Mouse (Mus musculus) heart, postnatal 0 days (tissue): ENCODE measurements at regions not wholly inside any gene's neighbourhood (a gene's known extent, or its start where the extent isn't known, plus 50 kb on each side); places are given as distances from the start of the nearest gene placed in this dataset.
"Not testable (repeated sequence)": the region's sequence is repeated elsewhere in the genome, so short reads cannot be mapped to it uniquely, and the experiment has no call there.

Experiments used
- ATAC-seq: fragments of 200-750 bp; cut with Nextera tagmentation; 2 replicates; pipeline ENCODE4 v1.8.0; 2017; ENCODE audit warnings: low read depth, moderate number of reproducible peaks, moderate library complexity; ENCODE audit not compliant: insufficient read depth
- DNase-seq: peaks from one replicate; pipeline ENCODE4 v3.0.0-alpha.2; 2016; ENCODE audit warnings: low spot score
- H3K27ac ChIP-seq: fragments of 300-500 bp; sonication (generic); 2 replicates; pipeline ENCODE4 v1.5.1; 2014; ENCODE audit warnings: low read depth, mild to moderate bottlenecking
- H3K27me3 ChIP-seq: fragments of 300-500 bp; sonication (generic); 2 replicates; pipeline ENCODE4 v1.6.1; 2014; ENCODE audit warnings: low read length, mixed read lengths; ENCODE audit not compliant: control insufficient read depth, insufficient read depth
- H3K36me3 ChIP-seq: fragments of 300-500 bp; sonication (generic); replicated peaks from 2 replicates; pipeline ENCODE4 v1.6.1; 2014; ENCODE audit warnings: low read length, mixed read lengths; ENCODE audit not compliant: control insufficient read depth, insufficient read depth
- H3K4me1 ChIP-seq: fragments of 300-500 bp; sonication (generic); 2 replicates; pipeline ENCODE4 v1.6.1; 2014; ENCODE audit warnings: antibody characterized with exemption; ENCODE audit not compliant: control insufficient read depth, insufficient read depth
- H3K4me2 ChIP-seq: fragments of 300-500 bp; sonication (generic); 2 replicates; pipeline ENCODE4 v1.6.1; 2014; ENCODE audit warnings: low read depth, mild to moderate bottlenecking, low read length, moderate library complexity
- H3K4me3 ChIP-seq: fragments of 300-500 bp; sonication (generic); 2 replicates; pipeline ENCODE4 v1.5.1; 2014; ENCODE audit warnings: low read depth, low read length
- H3K9ac ChIP-seq: fragments of 300-500 bp; sonication (generic); replicated peaks from 2 replicates; pipeline ENCODE4 v1.6.1; 2014; ENCODE audit warnings: low read depth, low read length, mixed read lengths
- H3K9me3 ChIP-seq: fragments of 300-500 bp; sonication (generic); replicated peaks from 2 replicates; pipeline ENCODE4 v1.6.1; 2016; ENCODE audit warnings: low read length; ENCODE audit not compliant: control insufficient read depth
- CTCF ChIP-seq: IDR thresholded peaks from 2 replicates; pipeline ENCODE4 v1.5.1; 2016; ENCODE audit warnings: antibody characterized with exemption, control low read depth, low read depth
- EP300 ChIP-seq: IDR thresholded peaks from 2 replicates; pipeline ENCODE4 v1.6.1; 2016; ENCODE audit warnings: antibody characterized with exemption, low read depth
- WGBS: fragments of 180-500 bp; shearing (Covaris S2); extraction: QIAGEN DNeasy Blood & Tissue Kit; methylation state at CpG from one replicate; pipeline ENCODE4 v1.1.7; 2014; 5-methylcytosine and 5-hydroxymethylcytosine counted together

DNA sequence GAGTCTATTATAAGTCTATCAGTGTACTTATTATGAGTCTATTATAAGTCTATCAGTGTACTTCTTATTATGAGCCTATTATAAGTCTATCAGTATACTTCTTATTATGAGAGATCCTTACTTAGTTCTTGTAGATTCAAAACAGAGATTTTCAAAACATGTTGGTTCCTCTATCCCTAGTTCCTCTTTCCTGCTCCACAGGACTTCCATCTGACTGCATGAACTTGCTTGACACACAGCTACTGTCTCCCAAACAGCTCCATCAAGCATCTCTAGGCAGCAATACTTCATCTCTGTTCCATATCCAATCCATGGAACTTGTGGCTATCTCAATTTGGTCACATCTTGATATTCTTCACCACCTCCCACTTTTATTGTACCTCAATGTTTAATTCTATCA lies 257.4 kb upstream of the Pfkp start:
- no peak overlapping the region for H3K27ac ChIP-seq
- no peak for ATAC-seq
- H3K9ac ChIP-seq, result no peak overlapping the region
- TF ChIP-seq EP300 (no peak), CTCF (no peak)
- no peaks in the 10 kb centered on the region for H3K27me3 ChIP-seq
- H3K36me3 ChIP-seq, result no peaks in the 10 kb centered on the region
- H3K4me3 ChIP-seq, result no peak overlapping the region
- H3K4me1 ChIP-seq, result no peaks in the 10 kb centered on the region
- DNase-seq, result no peak
- H3K4me2 ChIP-seq, result no peak overlapping the region
- no peaks in the 10 kb centered on the region for H3K9me3 ChIP-seq

DNA sequence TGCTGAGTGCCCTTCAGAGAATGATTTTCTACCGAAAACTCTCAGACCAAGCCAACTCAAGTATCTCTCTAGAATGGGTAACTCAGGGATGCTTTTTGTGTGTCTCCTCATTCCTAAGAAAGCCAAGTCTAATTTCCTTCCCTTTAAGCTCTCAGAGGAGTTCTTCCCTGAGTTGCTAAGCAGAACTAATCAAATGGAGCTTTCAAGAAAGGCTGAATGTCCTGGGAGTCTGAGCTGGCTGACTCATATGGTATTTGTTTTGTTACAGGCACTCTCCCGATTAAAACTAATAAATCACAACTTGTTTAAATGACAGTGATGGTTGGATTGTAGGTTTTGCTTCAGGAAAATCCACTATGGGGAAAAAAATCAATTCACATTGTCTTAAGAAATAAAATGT lies 253.1 kb upstream of the Pfkp start:
- H3K4me2 ChIP-seq, result no peak overlapping the region

DNA sequence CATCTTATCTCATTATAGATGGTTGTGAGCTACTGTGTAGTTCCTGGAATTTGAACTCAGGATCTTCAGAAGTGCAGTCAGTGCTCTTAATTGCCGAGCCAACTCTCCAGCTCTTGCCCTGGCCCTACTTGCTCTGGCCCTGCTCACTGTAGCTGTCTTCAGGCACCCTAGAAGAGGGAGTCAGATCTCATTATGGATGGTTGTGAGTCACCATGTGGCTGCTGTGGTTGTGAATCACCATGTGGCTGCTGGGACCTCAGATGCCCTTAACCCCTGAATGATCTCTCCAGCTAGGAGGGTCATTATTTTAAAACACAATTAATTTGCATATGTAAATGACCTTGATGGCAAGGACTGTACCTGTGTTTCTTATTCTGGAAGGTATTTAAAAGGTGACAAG lies 249.1 kb upstream of the Pfkp start:
- Histone ChIP-seq H3K36me3 (no peaks in the 10 kb centered on the region), H3K4me1 (no peaks in the 10 kb centered on the region), H3K4me3 (no peak overlapping the region), H3K27me3 (no peaks in the 10 kb centered on the region), H3K9ac (no peak overlapping the region), H3K9me3 (no peaks in the 10 kb centered on the region), H3K4me2 (no peak overlapping the region), H3K27ac (no peak overlapping the region)
- TF ChIP-seq CTCF (no peak), EP300 (no peak)
- DNase-seq, result no peak
- ATAC-seq, result no peak
- 47% methylated on average over 1 of the region's 1 CpGs for WGBS

More for the DNA sequence above, 253.1 kb upstream of the Pfkp start:
- DNase-seq (no peak), ATAC-seq (no peak)
- H3K4me3 ChIP-seq, result no peak overlapping the region
- WGBS, result 73% methylated on average over 2 of the region's 2 CpGs
- H3K9ac ChIP-seq, result no peak overlapping the region
- no peak for TF ChIP-seq CTCF
- no peak for TF ChIP-seq EP300
- H3K27me3 ChIP-seq, result no peaks in the 10 kb centered on the region
- no peaks in the 10 kb centered on the region for H3K36me3 ChIP-seq
- H3K4me1 ChIP-seq, result no peaks in the 10 kb centered on the region
- no peak overlapping the region for H3K27ac ChIP-seq
- H3K9me3 ChIP-seq, result no peaks in the 10 kb centered on the region

DNA sequence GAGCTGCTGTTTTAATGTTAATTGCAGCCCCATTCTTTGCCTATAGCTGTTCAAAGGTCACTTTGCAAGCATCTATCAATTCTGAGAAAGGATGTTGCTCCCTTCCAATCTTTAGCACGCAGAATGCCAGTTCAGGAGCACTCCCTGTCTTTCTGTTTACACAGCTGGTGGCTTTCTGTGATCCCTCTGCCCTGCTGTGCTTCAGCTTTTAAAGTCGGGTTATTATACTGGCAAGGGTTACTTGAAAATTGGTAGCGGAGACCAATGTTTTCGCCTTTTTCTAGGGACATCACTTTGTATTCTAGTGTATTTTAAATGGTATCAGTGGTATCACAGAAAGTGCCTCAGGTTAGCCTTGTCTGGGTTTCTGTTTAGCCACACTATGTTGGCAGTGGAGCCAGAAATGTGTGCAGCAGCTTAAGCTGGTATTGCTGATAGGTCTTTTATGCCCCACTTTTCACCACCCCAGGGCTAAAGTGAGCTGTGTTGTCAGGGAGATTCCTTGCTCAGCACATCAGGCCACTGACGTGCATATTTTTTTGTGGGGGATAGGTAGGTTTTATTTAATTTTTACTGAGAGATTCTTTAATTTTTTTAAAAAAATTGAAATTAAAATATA lies 243.0 kb upstream of the Pfkp start:
- no peaks in the 10 kb centered on the region for H3K27me3 ChIP-seq
- 38% methylated on average over 5 of the region's 5 CpGs for WGBS
- ATAC-seq, result no peak

DNA sequence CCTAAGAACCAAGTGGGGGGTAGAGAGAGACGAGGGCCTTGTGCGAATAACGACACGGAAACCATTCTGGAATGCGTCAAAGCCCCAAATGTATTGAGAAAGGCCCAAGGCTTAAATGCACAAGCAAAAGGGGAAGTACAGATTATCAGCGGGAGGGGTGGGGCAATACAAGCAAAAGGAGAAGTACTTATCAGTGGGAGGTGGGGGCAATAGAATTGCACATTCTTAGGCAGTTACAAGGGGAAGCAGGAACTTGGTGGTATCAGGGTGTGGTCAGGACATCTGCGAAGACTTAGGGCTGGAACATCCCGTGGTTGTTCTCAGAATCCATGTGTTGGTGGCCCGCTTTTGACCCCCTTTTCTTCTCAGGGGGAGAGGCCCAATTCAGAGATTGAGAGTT lies 240.9 kb upstream of the Pfkp start:
- H3K4me1 ChIP-seq, H3K9ac ChIP-seq, H3K4me2 ChIP-seq, DNase-seq, ATAC-seq, H3K9me3 ChIP-seq, H3K4me3 ChIP-seq, H3K36me3 ChIP-seq, H3K27me3 ChIP-seq, H3K27ac ChIP-seq: not testable (repeated sequence)
- 75% methylated on average over 9 of the region's 9 CpGs for WGBS

More for the DNA sequence above, 243.0 kb upstream of the Pfkp start:
- Histone ChIP-seq H3K9me3 (no peaks in the 10 kb centered on the region), H3K4me3 (no peak overlapping the region), H3K36me3 (no peaks in the 10 kb centered on the region), H3K9ac (no peak overlapping the region), H3K27ac (no peak overlapping the region), H3K4me1 (no peaks in the 10 kb centered on the region), H3K4me2 (no peak overlapping the region)
- no peak for TF ChIP-seq EP300
- TF ChIP-seq CTCF, result no peak
- no peak for DNase-seq

DNA sequence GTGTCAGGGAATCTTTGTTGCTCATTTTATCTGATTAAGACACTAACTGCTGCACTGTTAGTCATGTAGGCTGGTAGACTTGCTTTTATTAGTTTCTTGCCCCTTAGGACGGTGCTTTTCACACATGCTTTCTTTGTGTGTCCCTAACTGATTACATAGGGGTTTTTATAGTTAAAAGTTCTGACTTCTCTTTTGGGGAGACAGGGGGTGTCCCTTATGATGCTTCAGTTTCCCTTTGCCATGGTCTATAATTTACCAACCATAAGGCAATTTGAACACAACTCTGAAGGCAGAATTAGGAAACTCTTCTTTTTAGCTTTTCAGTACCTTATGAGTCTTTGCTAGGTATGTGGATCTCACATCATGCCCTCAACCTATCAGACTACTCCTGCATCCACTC lies 239.8 kb upstream of the Pfkp start:
- TF ChIP-seq EP300 (no peak), CTCF (no peak)
- H3K36me3 ChIP-seq, result no peaks in the 10 kb centered on the region
- H3K27me3 ChIP-seq, result no peaks in the 10 kb centered on the region
- H3K4me2 ChIP-seq, result no peak overlapping the region
- H3K4me1 ChIP-seq, result no peaks in the 10 kb centered on the region
- H3K27ac ChIP-seq, result no peak overlapping the region
- no peak overlapping the region for H3K9ac ChIP-seq
- no peak overlapping the region for H3K4me3 ChIP-seq
- no peak for DNase-seq
- 84% methylated on average over 1 of the region's 1 CpGs for WGBS
- H3K9me3 ChIP-seq, result no peaks in the 10 kb centered on the region
- no peak for ATAC-seq
